Mouse (Mus musculus): ENCODE results near the gene Aqp2. TPM values are rescaled to one million over a fixed set of nuclear protein-coding genes. Genes with fewer than 3 reads are reported as not detected.

Gene Aqp2
- polyA plus RNA-seq (2015; fragmentation: Nextera tagmentation; extraction: Ambion mirVana), result not detected in 2 replicates

DNA sequence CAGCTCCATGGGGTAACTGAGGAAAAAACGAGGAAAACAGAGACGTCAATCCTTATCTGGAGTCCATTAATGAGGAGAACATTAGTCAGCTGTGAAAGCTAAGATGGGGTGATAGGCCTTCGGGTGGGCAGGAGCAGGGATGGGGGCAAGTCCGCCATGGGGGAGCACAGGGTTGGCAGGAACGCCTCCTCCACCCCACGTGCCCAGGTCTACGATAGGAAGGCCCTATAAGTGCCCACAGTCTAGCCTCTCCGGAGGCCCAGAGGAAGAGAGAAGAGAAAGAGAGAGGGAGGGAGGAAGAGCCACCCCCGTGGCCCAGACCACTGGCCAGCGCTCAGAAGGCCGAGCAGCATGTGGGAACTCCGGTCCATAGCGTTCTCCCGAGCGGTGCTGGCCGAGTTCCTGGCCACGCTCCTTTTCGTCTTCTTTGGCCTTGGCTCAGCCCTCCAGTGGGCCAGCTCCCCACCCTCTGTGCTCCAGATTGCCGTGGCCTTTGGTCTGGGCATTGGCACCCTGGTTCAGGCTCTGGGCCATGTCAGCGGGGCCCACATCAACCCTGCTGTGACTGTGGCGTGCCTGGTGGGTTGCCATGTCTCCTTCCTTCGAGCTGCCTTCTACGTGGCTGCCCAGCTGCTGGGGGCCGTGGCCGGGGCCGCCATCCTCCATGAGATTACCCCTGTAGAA is at the start of gene Aqp2:
Gene Aqp2 (plus strand): TSS at position 254 of the 684 bp plus-strand sequence.
- Histone ChIP-seq H3K27me3 (ENCODE audit: control insufficient read depth, insufficient read depth, low read depth, low read length) (peaks cover 19% of the 10 kb centered on the region), H3K27ac (ENCODE audit: low read length) (no peak within 1 kb of the TSS), H3K36me3 (ENCODE audit: control insufficient read depth, insufficient read depth, low read length) (no peaks in the 10 kb centered on the region), H3K4me3 (ENCODE audit: low read depth, low read length) (no peak within 1 kb of the TSS), H3K4me1 (ENCODE audit: control insufficient read depth, insufficient read depth, low read length) (peaks cover 5% of the 10 kb centered on the region; the same call in 1 of the 2 replicates), H3K9ac (ENCODE audit: low read depth, low read length) (no peak within 1 kb of the TSS), H3K4me2 (ENCODE audit: low read length) (no peak within 1 kb of the TSS), H3K9me3 (replicated peaks; ENCODE audit: control insufficient read depth, low read length, poor library complexity, severe bottlenecking) (no peaks in the 10 kb centered on the region)
- ATAC-seq, result no peak
- WGBS, result 80% methylated on average over 26 of the region's 26 CpGs

DNA sequence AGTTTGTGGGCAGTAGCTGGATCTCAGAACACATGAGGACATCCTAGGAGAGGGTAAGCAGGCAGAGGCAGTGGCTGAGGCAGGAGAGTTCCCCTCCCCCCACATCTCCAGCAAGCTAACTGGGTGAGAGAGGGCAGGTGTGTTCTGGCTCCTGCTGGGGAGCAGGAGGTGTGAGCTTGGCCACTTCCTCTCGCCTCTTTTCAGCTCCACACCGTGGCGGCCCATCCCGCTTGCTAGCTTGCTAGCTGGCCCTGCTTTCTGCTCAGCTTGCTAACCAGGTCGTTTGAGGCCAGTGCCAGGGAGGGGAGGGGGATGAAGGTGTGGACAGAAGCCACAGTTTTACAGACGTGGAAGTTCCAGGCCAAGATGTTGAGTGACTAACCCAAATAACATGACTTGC is 47.7 kb upstream of the Aqp2 start:
- Histone ChIP-seq H3K9me3 (replicated peaks; ENCODE audit: control insufficient read depth, low read length, poor library complexity, severe bottlenecking) (no peaks in the 10 kb centered on the region), H3K27me3 (ENCODE audit: control insufficient read depth, insufficient read depth, low read depth, low read length) (no peaks in the 10 kb centered on the region; the same call in 1 of the 2 replicates), H3K4me3 (ENCODE audit: low read depth, low read length) (no peak overlapping the region), H3K4me2 (ENCODE audit: low read length) (no peak overlapping the region), H3K9ac (ENCODE audit: low read depth, low read length) (no peak overlapping the region), H3K36me3 (ENCODE audit: control insufficient read depth, insufficient read depth, low read length) (no peaks in the 10 kb centered on the region), H3K4me1 (ENCODE audit: control insufficient read depth, insufficient read depth, low read length) (peaks cover 21% of the 10 kb centered on the region), H3K27ac (ENCODE audit: low read length) (no peak overlapping the region)
- ATAC-seq, result no peak
- WGBS, result 53% methylated on average over 6 of the region's 6 CpGs

DNA sequence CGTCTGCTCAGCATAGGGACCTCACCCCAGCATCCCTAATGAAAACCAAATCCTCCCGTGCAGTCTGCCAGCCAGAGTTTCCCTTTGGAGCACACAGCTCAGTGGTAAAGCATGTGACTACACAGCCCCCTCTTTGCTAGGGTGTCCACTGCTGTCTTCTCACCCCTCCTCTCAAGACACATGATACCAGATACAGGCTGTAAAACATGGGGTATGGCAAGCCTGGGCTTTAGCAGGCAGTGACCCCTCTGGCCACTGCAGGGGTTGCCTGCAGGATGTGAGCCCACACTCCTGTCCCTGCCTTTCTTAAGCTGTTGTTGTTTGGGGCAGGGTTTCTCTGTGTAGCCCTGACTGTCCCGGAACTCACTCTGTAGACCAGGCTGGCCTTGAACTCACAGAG is 46.8 kb upstream of the Aqp2 start:
- no peak overlapping the region for H3K9ac ChIP-seq (ENCODE audit: low read depth, low read length)
- no peak overlapping the region for H3K4me2 ChIP-seq (ENCODE audit: low read length)
- H3K9me3 ChIP-seq (replicated peaks; ENCODE audit: control insufficient read depth, low read length, poor library complexity, severe bottlenecking), result no peaks in the 10 kb centered on the region
- no peak overlapping the region for H3K4me3 ChIP-seq (ENCODE audit: low read depth, low read length)
- WGBS, result 54% methylated on average over 3 of the region's 3 CpGs
- no peak for ATAC-seq
- no peaks in the 10 kb centered on the region; the same call in 1 of the 2 replicates for H3K27me3 ChIP-seq (ENCODE audit: control insufficient read depth, insufficient read depth, low read depth, low read length)
- no peak overlapping the region for H3K27ac ChIP-seq (ENCODE audit: low read length)
- peaks cover 14% of the 10 kb centered on the region for H3K4me1 ChIP-seq (ENCODE audit: control insufficient read depth, insufficient read depth, low read length)
- no peaks in the 10 kb centered on the region for H3K36me3 ChIP-seq (ENCODE audit: control insufficient read depth, insufficient read depth, low read length)

DNA sequence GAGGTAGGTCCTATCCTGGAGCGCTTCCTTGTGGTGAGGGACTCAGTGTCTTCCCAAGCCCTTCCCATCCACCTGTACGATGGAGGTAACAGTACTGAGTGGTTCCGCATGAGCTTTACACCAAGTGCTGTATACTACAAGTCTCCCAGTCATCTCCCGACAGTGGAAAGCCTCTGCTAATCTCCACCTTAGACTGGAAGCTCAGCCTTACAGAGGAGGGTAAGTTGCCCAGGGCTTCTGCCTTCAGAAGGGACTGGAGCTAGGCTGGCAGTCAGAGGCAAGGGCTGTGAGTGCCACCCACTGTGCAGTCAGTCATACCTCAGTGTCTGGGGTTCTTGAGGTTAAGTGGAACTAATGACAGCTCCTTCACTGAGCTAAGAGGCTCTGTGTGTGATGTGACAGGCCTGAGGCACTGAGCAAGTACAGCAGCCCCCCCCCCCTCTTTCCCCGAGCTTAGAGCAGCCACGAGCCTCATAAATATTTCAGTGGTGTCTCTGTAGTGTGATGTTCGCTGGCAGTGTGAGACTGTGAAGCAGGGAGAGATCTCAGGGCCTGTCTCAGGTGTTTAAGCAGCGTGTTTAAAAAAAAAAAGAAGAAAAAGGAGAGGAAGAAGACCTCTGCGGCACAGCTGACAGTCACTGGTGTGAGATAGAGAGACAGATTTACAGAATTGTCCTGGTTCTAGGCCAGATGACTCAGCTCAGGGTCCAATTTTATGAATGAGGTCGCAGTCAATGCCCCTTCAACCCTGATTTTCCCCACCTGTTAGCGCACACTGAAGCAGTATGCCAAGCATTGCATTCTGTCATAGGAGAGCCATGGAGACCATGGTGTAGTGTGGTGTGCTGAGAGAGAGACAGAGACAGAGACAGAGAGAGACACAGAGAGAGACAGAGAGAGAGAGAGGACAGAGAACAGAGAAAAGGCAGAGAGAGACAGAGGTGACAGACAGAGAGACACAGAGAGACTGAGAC is 41.7 kb upstream of the Aqp2 start:
- Histone ChIP-seq H3K27ac (ENCODE audit: low read length) (peak overlapping the region; percentile 48), H3K9me3 (replicated peaks; ENCODE audit: control insufficient read depth, low read length, poor library complexity, severe bottlenecking) (no peaks in the 10 kb centered on the region), H3K36me3 (ENCODE audit: control insufficient read depth, insufficient read depth, low read length) (no peaks in the 10 kb centered on the region), H3K4me3 (ENCODE audit: low read depth, low read length) (no peak overlapping the region), H3K4me1 (ENCODE audit: control insufficient read depth, insufficient read depth, low read length) (peaks cover 10% of the 10 kb centered on the region), H3K4me2 (ENCODE audit: low read length) (no peak overlapping the region), H3K27me3 (ENCODE audit: control insufficient read depth, insufficient read depth, low read depth, low read length) (no peaks in the 10 kb centered on the region), H3K9ac (ENCODE audit: low read depth, low read length) (0 out of 2 replicates have a peak overlapping the region, but pooled peaks have one; percentile 6)
- ATAC-seq, result peak; percentile 92
- WGBS, result 44% methylated on average over 11 of the region's 11 CpGs

GRCm38 (mm10) chr15:99539891-99540290 is 39.0 kb upstream of the Aqp2 start:
- Histone ChIP-seq H3K9ac (ENCODE audit: low read depth, low read length) (no peak overlapping the region), H3K4me2 (ENCODE audit: low read length) (no peak overlapping the region), H3K27ac (ENCODE audit: low read length) (no peak overlapping the region), H3K9me3 (replicated peaks; ENCODE audit: control insufficient read depth, low read length, poor library complexity, severe bottlenecking) (no peaks in the 10 kb centered on the region), H3K27me3 (ENCODE audit: control insufficient read depth, insufficient read depth, low read depth, low read length) (no peaks in the 10 kb centered on the region), H3K4me3 (ENCODE audit: low read depth, low read length) (no peak overlapping the region), H3K4me1 (ENCODE audit: control insufficient read depth, insufficient read depth, low read length) (peaks cover 10% of the 10 kb centered on the region), H3K36me3 (ENCODE audit: control insufficient read depth, insufficient read depth, low read length) (no peaks in the 10 kb centered on the region)
- ATAC-seq, result no peak
- WGBS, result 87% methylated on average over 8 of the region's 8 CpGs

- H3K27me3 ChIP-seq (ENCODE audit: control insufficient read depth, insufficient read depth, low read depth, low read length), result no peaks in the 10 kb centered on the region
- no peaks in the 10 kb centered on the region; the same call in 1 of the 2 replicates for H3K4me1 ChIP-seq (ENCODE audit: control insufficient read depth, insufficient read depth, low read length)
- no peak overlapping the region for H3K27ac ChIP-seq (ENCODE audit: low read length)
- no peaks in the 10 kb centered on the region for H3K36me3 ChIP-seq (ENCODE audit: control insufficient read depth, insufficient read depth, low read length)
- 80% methylated on average over 7 of the region's 7 CpGs for WGBS
- no peak overlapping the region for H3K4me2 ChIP-seq (ENCODE audit: low read length)
- H3K4me3 ChIP-seq (ENCODE audit: low read depth, low read length), result no peak overlapping the region
- no peak overlapping the region for H3K9ac ChIP-seq (ENCODE audit: low read depth, low read length)
- no peak for ATAC-seq
- H3K9me3 ChIP-seq (replicated peaks; ENCODE audit: control insufficient read depth, low read length, poor library complexity, severe bottlenecking), result no peaks in the 10 kb centered on the region
Observed at GRCm38 (mm10) chr15:99544047-99544446, 34.8 kb upstream of the Aqp2 start.

DNA sequence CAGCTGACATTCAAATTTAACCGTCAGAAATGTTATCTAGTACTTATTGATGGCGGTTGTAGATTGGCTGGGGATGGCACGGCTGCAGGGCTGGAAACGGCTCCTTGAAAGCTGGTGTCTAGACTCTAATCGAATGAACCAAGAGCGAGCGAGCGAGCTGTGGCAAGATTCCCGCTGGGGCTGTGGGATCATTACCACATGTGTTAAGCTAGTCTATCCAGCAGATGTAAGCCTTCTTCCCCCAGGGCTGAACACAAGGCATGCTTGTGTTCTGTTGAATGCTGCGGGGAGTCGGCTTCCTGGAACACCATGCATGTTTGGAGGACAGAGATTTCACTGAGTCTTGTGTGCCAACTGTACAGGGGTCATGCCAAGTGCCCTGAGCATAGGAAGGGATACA is 32.3 kb upstream of the Aqp2 start:
- Histone ChIP-seq H3K27ac (ENCODE audit: low read length) (0 out of 2 replicates have a peak overlapping the region, but pooled peaks have one; percentile 43), H3K27me3 (ENCODE audit: control insufficient read depth, insufficient read depth, low read depth, low read length) (no peaks in the 10 kb centered on the region), H3K36me3 (ENCODE audit: control insufficient read depth, insufficient read depth, low read length) (no peaks in the 10 kb centered on the region), H3K4me1 (ENCODE audit: control insufficient read depth, insufficient read depth, low read length) (no peaks in the 10 kb centered on the region; the same call in 1 of the 2 replicates), H3K4me3 (ENCODE audit: low read depth, low read length) (no peak overlapping the region), H3K9ac (ENCODE audit: low read depth, low read length) (no peak overlapping the region), H3K4me2 (ENCODE audit: low read length) (no peak overlapping the region), H3K9me3 (replicated peaks; ENCODE audit: control insufficient read depth, low read length, poor library complexity, severe bottlenecking) (no peaks in the 10 kb centered on the region)
- ATAC-seq, result no peak
- 55% methylated on average over 11 of the region's 11 CpGs for WGBS

GRCm38 (mm10) chr15:99547732-99548131 is 31.1 kb upstream of the Aqp2 start:
- Histone ChIP-seq H3K4me2 (ENCODE audit: low read length) (no peak overlapping the region), H3K36me3 (ENCODE audit: control insufficient read depth, insufficient read depth, low read length) (no peaks in the 10 kb centered on the region), H3K9ac (ENCODE audit: low read depth, low read length) (no peak overlapping the region), H3K4me1 (ENCODE audit: control insufficient read depth, insufficient read depth, low read length) (no peaks in the 10 kb centered on the region; the same call in 1 of the 2 replicates), H3K9me3 (replicated peaks; ENCODE audit: control insufficient read depth, low read length, poor library complexity, severe bottlenecking) (no peaks in the 10 kb centered on the region), H3K27me3 (ENCODE audit: control insufficient read depth, insufficient read depth, low read depth, low read length) (no peaks in the 10 kb centered on the region), H3K4me3 (ENCODE audit: low read depth, low read length) (no peak overlapping the region), H3K27ac (ENCODE audit: low read length) (no peak overlapping the region)
- WGBS, result 87% methylated on average over 6 of the region's 6 CpGs
- no peak for ATAC-seq
